Mouse (Mus musculus): ENCODE measurements around the gene Lpar2.

Gene Lpar2

DNA sequence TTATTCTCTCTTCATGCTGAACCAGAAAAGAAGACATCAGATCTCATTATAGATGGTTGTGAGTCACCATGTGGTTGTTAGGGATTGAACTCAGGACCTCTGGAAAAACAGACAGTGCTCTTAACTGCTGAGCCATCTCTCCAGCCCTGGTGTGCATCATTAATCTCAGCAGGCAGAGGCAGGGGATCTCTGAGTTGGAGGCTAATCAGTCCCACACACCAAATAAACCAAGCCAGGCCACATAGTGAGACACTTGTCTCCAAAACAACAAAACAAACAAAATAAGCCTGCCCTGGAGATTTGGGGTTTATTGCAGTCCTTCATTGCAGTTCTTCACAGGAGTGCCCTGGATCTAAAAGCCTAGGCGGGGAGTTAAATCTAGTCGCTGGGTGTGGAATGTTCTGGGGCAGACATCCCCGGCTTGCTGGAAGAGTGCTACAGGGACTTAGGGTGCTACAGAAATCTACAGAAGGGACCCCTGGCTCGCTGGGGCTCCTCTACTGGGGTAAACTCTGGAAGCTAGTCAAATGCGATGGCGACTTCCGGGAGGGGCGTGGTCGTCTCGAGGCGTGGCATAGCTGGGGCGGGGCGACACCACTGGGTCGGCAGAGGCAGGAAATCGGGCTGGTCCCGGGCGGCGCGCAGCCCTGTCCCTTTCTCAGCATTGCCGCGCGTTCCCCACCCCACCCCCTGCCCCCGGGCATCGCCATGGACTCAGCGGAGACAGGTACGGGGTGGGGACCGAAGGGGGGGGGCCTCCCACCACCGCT is 13.9 kb upstream of the Lpar2 start, which contains the start of gene Gmip:
TSS of gene Gmip (plus strand) at position 586 of the 770 bp plus-strand sequence.
- peak; percentile 70 to 77 for DNase-seq

DNA sequence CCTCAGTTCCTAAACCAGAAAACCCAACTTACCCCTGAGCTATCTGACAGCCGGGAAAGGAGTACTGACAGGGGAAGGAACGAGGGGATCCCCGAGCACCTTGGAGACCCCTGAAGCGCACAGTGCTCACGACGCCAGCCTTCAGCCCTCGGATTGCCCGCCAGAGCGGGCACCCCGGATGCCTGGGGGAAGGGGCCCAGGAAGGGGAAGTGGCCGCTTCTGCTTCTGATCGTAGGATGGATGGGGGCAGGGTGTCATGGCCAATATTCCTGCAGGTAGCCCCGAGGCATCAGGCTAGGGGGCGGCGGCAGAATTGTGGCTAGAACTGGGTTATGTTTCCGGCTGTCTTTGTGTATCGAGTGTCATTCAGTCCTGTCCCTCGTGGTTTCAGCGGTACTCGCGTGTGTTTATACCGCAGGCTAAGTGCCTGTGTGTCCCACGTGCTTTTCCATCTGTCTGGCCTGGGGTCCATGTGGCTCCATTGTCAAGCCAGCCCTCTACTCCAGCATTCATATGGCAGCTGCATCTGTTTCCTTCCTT is 13.3 kb upstream of the Lpar2 start:
- peak; percentile 43 to 53 for DNase-seq

- DNase-seq: no peak
Measured at GRCm38 (mm10) chr8:69809820-69810219, 12.4 kb upstream of the Lpar2 start.

DNA sequence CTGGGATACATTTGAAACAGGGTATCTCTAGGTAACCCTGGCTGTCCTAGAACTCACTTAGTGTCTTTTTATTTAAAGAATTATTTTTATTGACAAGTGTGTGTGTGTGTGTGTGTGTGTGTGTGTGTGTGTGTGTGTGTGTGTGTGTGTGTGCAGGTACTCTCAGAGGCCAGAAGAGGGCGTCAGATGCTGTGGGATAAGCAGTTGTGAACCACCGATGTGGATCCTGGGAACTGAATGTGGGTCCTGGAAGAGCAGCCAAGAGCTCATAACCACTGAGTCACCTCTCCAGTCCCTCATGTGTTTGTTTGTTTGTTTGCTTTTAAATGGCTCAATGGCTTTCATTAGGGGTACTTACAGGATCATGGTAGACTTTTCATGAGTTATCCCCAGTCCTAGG is 7.3 kb upstream of the Lpar2 start:
- no peak for DNase-seq

- DNase-seq: no peak
Measured at GRCm38 (mm10) chr8:69815396-69815795, 6.8 kb upstream of the Lpar2 start.

GRCm38 (mm10) chr8:69820466-69820865 is 1.8 kb upstream of the Lpar2 start:
- no peak for DNase-seq

DNA sequence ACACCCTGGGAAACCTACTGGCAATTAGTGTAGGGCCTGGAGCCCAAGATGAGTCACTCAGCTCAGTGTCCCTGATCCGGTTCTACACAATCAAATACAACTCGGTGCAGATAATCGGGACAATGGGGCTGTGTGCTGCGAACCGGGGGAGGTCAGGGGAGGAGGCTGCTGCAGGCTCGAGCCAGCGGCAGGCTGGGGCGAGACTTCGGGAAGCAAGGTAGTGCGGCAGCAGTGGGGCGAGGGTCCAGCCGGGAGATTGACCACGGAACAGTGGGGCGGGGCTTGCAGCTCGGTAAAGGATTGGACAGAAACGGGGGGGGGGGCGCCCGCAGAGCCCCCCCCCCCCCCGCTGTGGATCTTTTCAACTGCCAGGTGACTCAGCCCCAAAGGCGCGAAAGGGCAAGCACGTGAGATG is 251 bp upstream of the Lpar2 start:
- DNase-seq: peak; percentile 72 to 75

- no peak for DNase-seq
Measured at GRCm38 (mm10) chr8:69826371-69826770, 4.1 kb downstream of the Lpar2 start.

DNA sequence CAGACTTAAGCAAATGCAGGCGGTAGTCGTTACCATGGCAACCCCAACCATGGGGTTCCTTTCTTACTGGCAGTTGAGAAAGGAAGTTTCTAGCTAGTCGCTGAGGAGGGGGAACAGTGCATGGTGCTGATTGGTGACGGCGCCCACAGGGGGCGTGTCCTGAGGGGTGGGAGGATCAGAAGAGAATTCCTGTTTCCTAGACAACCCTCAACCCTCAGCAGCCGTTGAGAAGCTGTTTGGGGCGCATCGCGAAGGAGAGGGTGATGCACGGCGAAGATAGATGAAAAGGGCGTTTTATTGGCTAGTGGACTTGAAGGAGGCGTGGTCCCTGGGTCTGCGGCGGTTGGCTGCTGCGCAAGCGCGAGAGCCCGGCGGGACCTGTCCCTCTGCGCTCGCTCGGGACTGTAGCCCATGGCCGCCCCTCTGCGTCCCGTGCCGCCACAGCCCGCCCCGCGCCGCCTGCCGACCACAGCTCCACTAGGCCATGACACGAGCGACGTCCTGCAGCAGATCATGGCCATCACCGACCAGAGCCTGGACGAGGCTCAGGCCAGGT is 10.1 kb downstream of the Lpar2 start, which contains the start of gene Pbx4:
TSS of gene Pbx4 (plus strand) at position 194 of the 556 bp plus-strand sequence.
- peak; percentile 92 to 96 for DNase-seq

GRCm38 (mm10) chr8:69837057-69837682 is 14.9 kb downstream of the Lpar2 start:
- no peak for DNase-seq

GRCm38 (mm10) chr8:69847167-69848065 is 25.2 kb downstream of the Lpar2 start:
- DNase-seq: no peak

DNA sequence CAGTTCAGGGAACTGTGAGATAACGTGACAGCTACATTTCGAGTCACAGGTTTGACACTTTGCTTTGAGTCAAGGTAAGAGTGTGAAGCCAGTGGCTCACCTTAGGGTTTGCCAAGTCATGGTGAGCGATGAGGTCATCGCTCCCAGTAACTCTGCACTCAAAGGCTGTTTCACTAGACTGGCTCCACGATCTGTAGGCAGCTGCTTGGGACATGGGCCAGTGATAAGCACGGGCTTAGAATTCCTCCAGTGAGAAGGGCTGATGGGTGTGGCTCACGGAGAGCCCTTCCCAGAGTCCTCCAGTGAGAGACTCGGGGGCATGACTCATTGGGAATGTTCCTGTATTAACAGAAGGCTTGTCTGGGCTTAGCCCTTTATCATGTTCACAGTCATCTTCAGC is 26.7 kb downstream of the Lpar2 start:
- no peak for DNase-seq

DNA sequence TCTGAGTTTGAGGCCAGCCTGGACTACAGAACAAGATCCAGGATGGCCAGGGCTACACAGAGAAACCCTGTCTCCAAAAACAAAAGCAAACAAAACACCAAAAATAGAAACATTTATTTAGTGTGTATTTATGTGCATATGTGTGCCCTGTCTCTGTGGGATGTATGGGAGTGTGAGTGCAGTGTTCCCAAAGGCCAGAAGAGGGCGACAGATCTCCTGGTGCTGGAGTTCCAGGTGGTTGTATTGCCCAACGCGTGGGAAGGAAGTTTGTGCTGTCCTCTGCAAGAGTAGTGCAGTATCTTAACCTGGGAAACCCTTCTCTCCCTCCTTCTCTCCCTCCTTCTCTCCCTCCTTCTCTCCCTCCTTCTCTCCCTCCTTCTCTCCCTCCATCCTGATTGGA is 27.7 kb downstream of the Lpar2 start:
- DNase-seq: no peak

DNA sequence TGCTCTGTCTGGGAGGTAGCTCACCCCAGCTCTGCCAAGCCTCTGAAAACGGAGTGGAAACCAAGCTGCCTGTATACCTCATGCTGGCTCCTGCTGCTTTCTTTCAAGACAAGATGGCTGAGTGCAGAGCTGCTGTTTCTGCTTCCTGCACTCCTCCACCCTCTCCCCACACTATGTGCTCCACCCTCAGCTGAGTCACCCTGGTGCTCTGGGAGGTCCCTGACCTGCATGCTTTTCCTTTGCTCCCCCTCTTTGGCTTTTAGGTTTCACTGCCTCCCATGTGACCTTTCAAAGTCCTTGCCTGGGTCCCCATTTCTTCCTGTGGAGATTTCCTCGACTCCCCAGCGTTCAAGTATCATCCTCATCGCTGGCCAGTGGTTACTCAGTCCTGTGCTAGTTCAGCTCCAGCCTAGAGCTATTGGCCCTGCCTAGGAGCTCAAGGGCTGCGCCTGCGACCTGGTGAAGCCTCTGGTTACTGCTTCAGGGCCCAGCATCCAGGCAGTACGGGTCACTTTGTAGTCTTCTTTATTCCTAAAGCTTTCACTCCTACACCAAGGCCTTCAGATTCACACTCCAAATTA is 28.8 kb downstream of the Lpar2 start:
- no peak for DNase-seq

DNA sequence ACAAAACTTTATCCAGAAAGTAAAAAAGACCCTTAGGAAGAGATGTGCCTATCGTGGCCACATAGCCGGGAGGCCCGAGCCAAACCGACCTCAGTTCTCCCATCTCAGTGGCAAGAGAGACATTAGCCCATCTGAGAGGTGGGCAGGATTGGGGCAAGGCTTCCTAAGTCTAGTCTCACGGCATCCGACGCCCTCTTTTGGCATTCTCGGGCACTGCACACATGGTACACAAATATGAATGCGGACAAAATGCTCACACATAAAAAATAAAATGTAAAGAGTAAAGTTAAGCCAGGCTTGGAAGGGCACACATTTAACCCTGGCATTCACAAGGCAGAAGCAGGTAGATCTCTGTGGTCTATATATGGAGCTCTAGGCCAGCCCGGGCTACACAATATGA is 31.6 kb downstream of the Lpar2 start:
- DNase-seq: no peak

DNA sequence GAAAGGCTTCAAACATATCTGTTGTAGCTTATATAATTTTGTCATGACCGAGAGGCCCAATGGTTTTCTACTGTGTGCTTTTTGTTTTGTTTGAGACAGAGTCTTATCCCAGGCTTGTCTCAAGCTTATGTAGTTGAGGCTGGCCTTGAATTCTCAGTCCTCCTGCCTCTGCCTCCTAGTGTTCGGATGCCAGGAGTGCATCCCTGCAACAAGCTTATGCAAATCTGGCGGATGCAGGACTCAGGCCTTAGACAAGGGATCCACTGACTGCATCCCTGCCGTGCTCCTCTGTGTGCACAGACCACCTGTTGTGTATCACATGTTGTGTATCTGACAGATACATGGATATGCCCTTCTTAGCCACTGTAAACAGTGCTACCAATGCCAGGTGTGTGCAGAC is 38.6 kb downstream of the Lpar2 start:
- peak in 1 of 2 experiments; percentile 14 for DNase-seq

- DNase-seq: no peak
Measured at GRCm38 (mm10) chr8:69861251-69861650, 39.0 kb downstream of the Lpar2 start.

- DNase-seq: peak; percentile 71 to 82
Measured at GRCm38 (mm10) chr8:69863387-69864020, 41.3 kb downstream of the Lpar2 start.

GRCm38 (mm10) chr8:69864180-69864579 is 42.0 kb downstream of the Lpar2 start:
- no peak for DNase-seq

DNA sequence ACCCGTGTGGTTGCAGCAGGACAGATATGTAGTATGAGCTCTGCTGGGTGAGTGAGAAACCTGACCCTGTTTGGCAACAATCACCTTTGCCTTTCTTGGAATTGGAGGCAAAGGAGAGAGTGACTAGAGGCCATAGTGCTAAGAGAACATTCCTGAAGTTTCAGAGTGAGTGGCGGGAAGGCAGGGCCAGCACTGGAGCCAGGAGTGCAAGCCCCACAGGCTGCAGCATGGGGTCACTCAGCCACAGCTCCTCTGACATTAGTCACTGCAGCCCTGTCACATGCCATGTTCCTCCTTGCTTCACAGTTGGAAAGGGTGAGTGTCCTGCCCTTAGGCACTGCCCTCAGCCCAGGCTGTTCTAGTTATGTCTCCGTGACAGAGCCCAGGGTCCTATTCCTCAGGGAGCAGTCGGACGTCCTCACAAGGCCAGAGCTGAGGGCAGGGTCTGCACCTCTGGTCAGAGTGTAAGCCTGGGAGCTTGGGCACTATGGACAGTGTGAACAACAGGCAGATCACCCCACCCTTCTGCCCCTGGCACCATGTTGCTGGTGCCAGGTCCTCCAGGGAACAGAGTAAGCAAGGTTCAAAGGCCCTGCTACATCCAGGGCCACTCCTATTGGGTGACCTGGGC is 45.6 kb downstream of the Lpar2 start:
- no peak for DNase-seq

Measured in cerebellum, postnatal 10 days (tissue).